Comparison of ENCODE assay signal across 38 mouse cellular contexts in the genomic region with DNA sequence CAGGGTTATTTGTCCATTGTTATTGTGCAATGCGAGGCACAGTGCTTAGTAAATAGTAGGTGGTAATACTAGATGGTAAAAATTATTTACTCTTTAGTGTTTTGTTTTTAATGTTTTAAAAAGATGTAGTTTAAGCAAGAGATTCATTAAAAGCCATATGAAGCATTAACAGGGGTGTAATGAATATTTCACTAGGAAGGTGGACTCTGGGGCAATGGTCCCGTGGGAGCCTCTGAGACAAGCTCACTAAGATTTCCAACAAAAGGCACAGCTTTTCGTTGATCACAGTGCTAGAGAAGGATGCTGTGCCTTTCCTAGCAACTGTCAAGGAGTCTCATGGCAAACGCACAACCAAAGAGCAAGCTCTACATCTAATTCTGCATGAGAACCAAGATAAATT. TPM values are rescaled to one million over a fixed set of nuclear protein-coding genes. Genes with fewer than 3 reads are reported as not detected.
"Had no signal": no experiment of that assay in that cellular context is flagged by ENCODE, and none has a peak within 500 bp of the region (broad histone marks: within the 10 kb centered on the region; RNA-seq: fewer than 3 reads in every experiment).

A gene (plus strand): TSS at position 301 of the 400 bp plus-strand sequence.

- DNase-seq: left cerebral cortex, postnatal 4 days; liver; liver, embryonic 13.5 days; liver, postnatal 0 days; lung, adult 18-20 months; lung, adult 2 months; lung, embryonic 14.5 days; lung, postnatal 10 days; lung, postnatal 14 days; lung, postnatal 36 days; lung, postnatal 4 days; midbrain, embryonic 14.5 days had no signal

- H3K9ac ChIP-seq: limb, embryonic 12.5 days; limb, embryonic 13.5 days; limb, embryonic 15.5 days; liver, embryonic 12.5 days; liver, embryonic 13.5 days; liver, embryonic 14.5 days; liver, embryonic 15.5 days; liver, postnatal 0 days; lung, embryonic 14.5 days; lung, embryonic 15.5 days; midbrain, embryonic 12.5 days; midbrain, embryonic 13.5 days; midbrain, embryonic 15.5 days had no signal

- H3K4me1 ChIP-seq: limb, embryonic 10.5 days; limb, embryonic 12.5 days; limb, embryonic 13.5 days; limb, embryonic 15.5 days; liver, embryonic 12.5 days; liver, embryonic 13.5 days; liver, embryonic 15.5 days; lung, embryonic 15.5 days; megakaryocyte, embryonic 14.5 days; midbrain, embryonic 10.5 days; midbrain, embryonic 12.5 days; midbrain, embryonic 13.5 days; midbrain, embryonic 15.5 days had no signal

- H3K9me3 ChIP-seq: limb, embryonic 10.5 days; limb, embryonic 12.5 days; limb, embryonic 15.5 days; liver, embryonic 12.5 days; liver, embryonic 13.5 days; liver, embryonic 15.5 days; lung, embryonic 15.5 days; megakaryocyte, embryonic 14.5 days; midbrain, embryonic 10.5 days; midbrain, embryonic 12.5 days; midbrain, embryonic 13.5 days; midbrain, embryonic 15.5 days had no signal

- ATAC-seq: liver, embryonic 12.5 days; liver, postnatal 0 days; lung, postnatal 0 days; midbrain, embryonic 13.5 days; midbrain, embryonic 15.5 days; midbrain, embryonic 16.5 days had no signal

- H3K27ac ChIP-seq: left cerebral cortex, adult 2 months; limb, embryonic 10.5 days; limb, embryonic 12.5 days; limb, embryonic 13.5 days; limb, embryonic 15.5 days; liver, embryonic 12.5 days; liver, embryonic 13.5 days; liver, embryonic 14.5 days; liver, embryonic 15.5 days; lung, embryonic 15.5 days; macrophage; midbrain, embryonic 10.5 days; midbrain, embryonic 12.5 days; midbrain, embryonic 13.5 days; midbrain, embryonic 15.5 days had no signal

- H3K4me2 ChIP-seq: limb, embryonic 12.5 days; limb, embryonic 13.5 days; limb, embryonic 15.5 days; liver, embryonic 11.5 days; liver, embryonic 12.5 days; liver, embryonic 13.5 days; liver, embryonic 15.5 days; lung, embryonic 14.5 days; lung, embryonic 15.5 days; midbrain, embryonic 11.5 days; midbrain, embryonic 12.5 days; midbrain, embryonic 13.5 days; midbrain, embryonic 15.5 days had no signal

- H3K27me3 ChIP-seq: limb, embryonic 12.5 days; limb, embryonic 13.5 days; limb, embryonic 15.5 days; liver, embryonic 12.5 days; liver, embryonic 13.5 days; liver, embryonic 15.5 days; lung, embryonic 15.5 days; megakaryocyte, embryonic 14.5 days; midbrain, embryonic 12.5 days; midbrain, embryonic 13.5 days; midbrain, embryonic 15.5 days had no signal

- H3K4me3 ChIP-seq: left cerebral cortex, adult 2 months; limb, embryonic 10.5 days; limb, embryonic 12.5 days; limb, embryonic 13.5 days; limb, embryonic 15.5 days; liver, embryonic 12.5 days; liver, embryonic 13.5 days; liver, embryonic 15.5 days; lung, embryonic 15.5 days; megakaryocyte, embryonic 14.5 days; midbrain, embryonic 10.5 days; midbrain, embryonic 12.5 days; midbrain, embryonic 13.5 days; midbrain, embryonic 15.5 days; myocyte had no signal

- H3K36me3 ChIP-seq: limb, embryonic 10.5 days; limb, embryonic 12.5 days; limb, embryonic 13.5 days; limb, embryonic 15.5 days; liver, embryonic 12.5 days; liver, embryonic 13.5 days; liver, embryonic 15.5 days; lung, embryonic 15.5 days; midbrain, embryonic 10.5 days; midbrain, embryonic 12.5 days; midbrain, embryonic 13.5 days; midbrain, embryonic 15.5 days had no signal

RNA-seq across cellular contexts. Expression of the gene that starts here (rescaled TPM):
- polyA plus RNA-seq: limb, embryonic 10.5 days; limb, embryonic 11.5 days; limb, embryonic 12.5 days; limb, embryonic 13.5 days; limb, embryonic 14.5 days; limb, embryonic 15.5 days; liver, adult 2 months; liver, embryonic 11.5 days; liver, embryonic 12.5 days; liver, embryonic 13.5 days; liver, embryonic 14.5 days; liver, embryonic 15.5 days; liver, embryonic 16.5 days; liver, postnatal 0 days; lung, adult 2 months; lung, embryonic 14.5 days; lung, embryonic 15.5 days; lung, embryonic 16.5 days; lung, postnatal 0 days; macrophage; midbrain, embryonic 10.5 days; midbrain, embryonic 11.5 days; midbrain, embryonic 12.5 days; midbrain, embryonic 13.5 days; midbrain, embryonic 14.5 days; midbrain, embryonic 15.5 days; midbrain, embryonic 16.5 days; midbrain, postnatal 0 days; myocyte had no signal
